Mouse (Mus musculus): ENCODE measurements around the gene Nudt17. TPM values are rescaled to one million over a fixed set of nuclear protein-coding genes. Genes with fewer than 3 reads are reported as not detected.

The Nudt17 gene
- polyA plus RNA-seq, 1 experiment from 2014 or later: 12.2 TPM

DNA sequence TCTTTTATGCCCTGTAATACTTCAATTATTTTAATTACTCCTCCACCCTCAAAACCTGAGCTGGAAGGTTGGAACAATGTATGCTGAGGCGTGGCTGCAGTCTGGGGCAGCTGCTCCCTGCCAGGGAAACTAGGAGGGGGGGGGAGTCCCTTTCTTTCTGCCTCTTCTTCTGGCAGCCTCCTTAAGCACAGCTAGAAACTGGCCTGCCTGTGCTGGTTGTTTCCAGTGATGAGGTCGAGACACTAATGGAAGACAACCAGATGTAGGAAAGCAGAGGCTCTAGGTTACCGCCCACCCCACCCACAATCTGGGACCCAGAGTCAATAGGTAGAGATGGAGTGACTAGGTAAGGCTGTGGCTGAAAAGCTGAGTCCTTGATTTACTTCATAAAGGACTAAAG, 32.7 kb downstream of the Nudt17 start:
- no peak overlapping the region for H3K4me3 ChIP-seq (ENCODE audit: low read length)
- ATAC-seq (ENCODE audit: low FRiP score, low TSS enrichment): no peak
- peaks cover 21% of the 10 kb centered on the region for H3K4me1 ChIP-seq (ENCODE audit: insufficient read depth, low read length)
- no peak overlapping the region for H3K4me2 ChIP-seq (replicated peaks; ENCODE audit: low read depth, low read length)
- 44% methylated on average over 3 of the region's 3 CpGs for WGBS
- H3K27ac ChIP-seq (ENCODE audit: low read length): peak overlapping the region; percentile 20; the same call in 1 of the 2 replicates
- H3K27me3 ChIP-seq (ENCODE audit: insufficient read depth, low read length): 0 out of 2 replicates have a peak, but pooled peaks cover 5% of the 10 kb centered on the region
- H3K9ac ChIP-seq (replicated peaks; ENCODE audit: low read length): no peak overlapping the region
- no peaks in the 10 kb centered on the region for H3K9me3 ChIP-seq (ENCODE audit: low read length)
- no peaks in the 10 kb centered on the region for H3K36me3 ChIP-seq (ENCODE audit: insufficient read depth, low read length)

DNA sequence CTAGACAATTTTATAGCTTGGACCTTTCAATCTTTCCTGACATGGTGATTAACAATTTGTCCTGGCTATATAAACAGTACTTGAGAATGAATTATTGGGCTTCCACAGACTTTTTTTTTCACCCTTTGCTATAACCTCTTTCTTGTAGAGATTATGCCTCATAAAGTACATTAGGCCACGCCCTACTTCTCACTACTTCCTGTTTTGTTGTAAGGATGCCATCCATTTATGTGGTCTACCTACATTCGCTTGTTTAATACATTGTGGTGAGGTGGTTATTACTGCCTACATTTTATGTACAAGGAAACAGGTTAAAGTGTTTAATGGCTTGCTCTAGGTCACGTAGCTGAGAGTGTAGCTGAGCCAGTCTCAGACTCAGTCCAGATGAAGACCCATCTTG, 33.2 kb downstream of the Nudt17 start:
- Histone ChIP-seq H3K27me3 (ENCODE audit: insufficient read depth, low read length) (0 out of 2 replicates have a peak, but pooled peaks cover 4% of the 10 kb centered on the region), H3K9me3 (ENCODE audit: low read length) (no peaks in the 10 kb centered on the region), H3K27ac (ENCODE audit: low read length) (peak overlapping the region; percentile 20; the same call in 1 of the 2 replicates), H3K9ac (replicated peaks; ENCODE audit: low read length) (no peak overlapping the region), H3K4me3 (ENCODE audit: low read length) (no peak overlapping the region), H3K4me1 (ENCODE audit: insufficient read depth, low read length) (peaks cover 26% of the 10 kb centered on the region), H3K4me2 (replicated peaks; ENCODE audit: low read depth, low read length) (no peak overlapping the region), H3K36me3 (ENCODE audit: insufficient read depth, low read length) (no peaks in the 10 kb centered on the region)
- ATAC-seq (ENCODE audit: low FRiP score, low TSS enrichment): no peak
- WGBS: 59% methylated on average over 3 of the region's 3 CpGs

DNA sequence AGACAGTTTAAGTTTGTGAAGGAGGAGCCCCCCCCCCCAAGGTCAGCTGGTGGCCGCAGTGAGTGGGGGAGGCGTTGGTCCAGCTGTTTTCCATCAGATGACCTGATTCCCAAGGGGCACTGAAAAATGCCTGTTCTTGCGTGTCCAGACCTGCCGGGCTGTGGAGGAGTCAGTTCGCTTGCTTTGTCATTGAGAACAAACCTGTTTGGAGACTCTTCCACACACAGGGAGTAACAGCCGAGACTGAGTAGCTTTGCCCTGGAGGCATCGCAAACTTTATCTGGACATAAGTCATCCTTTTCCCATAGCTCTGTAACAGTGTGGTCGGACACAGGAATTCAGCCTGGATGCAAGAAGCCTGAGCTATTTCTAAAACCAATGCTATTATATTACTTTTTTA, 33.9 kb downstream of the Nudt17 start:
- Histone ChIP-seq H3K9me3 (ENCODE audit: low read length) (no peaks in the 10 kb centered on the region), H3K4me1 (ENCODE audit: insufficient read depth, low read length) (peaks cover 26% of the 10 kb centered on the region), H3K27me3 (ENCODE audit: insufficient read depth, low read length) (no peaks in the 10 kb centered on the region), H3K9ac (replicated peaks; ENCODE audit: low read length) (no peak overlapping the region), H3K4me3 (ENCODE audit: low read length) (no peak overlapping the region), H3K4me2 (replicated peaks; ENCODE audit: low read depth, low read length) (peak overlapping the region; percentile 6), H3K36me3 (ENCODE audit: insufficient read depth, low read length) (no peaks in the 10 kb centered on the region), H3K27ac (ENCODE audit: low read length) (peak overlapping the region; percentile 17; the same call in 1 of the 2 replicates)
- 12% methylated on average over 8 of the region's 8 CpGs for WGBS
- peak; percentile 40 for ATAC-seq (ENCODE audit: low FRiP score, low TSS enrichment)

DNA sequence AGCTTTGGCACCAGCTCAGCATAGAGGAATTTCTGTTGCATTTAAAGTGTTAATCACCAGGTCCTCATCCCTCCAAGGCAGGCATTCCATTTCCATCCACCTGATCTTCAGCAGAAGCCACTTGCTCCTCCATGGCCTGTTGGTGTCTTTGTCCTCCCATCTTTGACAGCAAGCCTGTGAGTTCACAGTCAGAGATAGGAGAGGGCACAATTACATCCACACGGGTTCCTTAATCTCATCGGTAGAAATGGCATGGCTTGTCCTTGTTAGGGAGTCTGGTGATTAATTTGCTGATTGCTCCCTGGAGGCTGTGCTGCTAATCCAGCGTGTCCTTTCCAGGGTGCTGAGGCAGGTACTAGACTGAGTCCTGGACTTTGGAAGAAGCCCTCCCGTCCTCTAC, 34.8 kb downstream of the Nudt17 start:
- Histone ChIP-seq H3K27ac (ENCODE audit: low read length) (no peak overlapping the region), H3K9me3 (ENCODE audit: low read length) (no peaks in the 10 kb centered on the region), H3K27me3 (ENCODE audit: insufficient read depth, low read length) (no peaks in the 10 kb centered on the region), H3K4me2 (replicated peaks; ENCODE audit: low read depth, low read length) (no peak overlapping the region), H3K4me3 (ENCODE audit: low read length) (no peak overlapping the region), H3K4me1 (ENCODE audit: insufficient read depth, low read length) (peaks cover 26% of the 10 kb centered on the region), H3K36me3 (ENCODE audit: insufficient read depth, low read length) (no peaks in the 10 kb centered on the region), H3K9ac (replicated peaks; ENCODE audit: low read length) (no peak overlapping the region)
- ATAC-seq (ENCODE audit: low FRiP score, low TSS enrichment): no peak
- WGBS: 59% methylated on average over 4 of the region's 4 CpGs

DNA sequence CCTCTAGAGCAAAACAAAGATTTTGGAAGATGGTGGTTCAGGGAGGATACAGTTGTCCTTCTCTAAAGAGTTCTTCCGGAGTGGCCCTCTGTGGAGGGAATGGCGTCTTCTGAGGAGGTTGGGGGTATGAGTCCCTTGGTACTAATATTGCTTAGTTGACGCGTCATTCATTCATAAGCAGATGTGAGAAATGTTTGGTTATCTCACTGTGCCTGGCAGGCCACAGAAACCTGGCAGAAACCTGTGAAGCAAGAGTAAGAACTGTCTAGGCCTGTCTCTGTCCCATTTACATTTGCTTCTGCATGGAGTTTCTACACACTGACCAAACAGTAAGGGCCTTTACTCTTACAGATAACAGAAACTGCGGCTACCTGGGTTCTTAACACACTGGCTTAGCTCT, 36.8 kb downstream of the Nudt17 start:
- no peaks in the 10 kb centered on the region for H3K36me3 ChIP-seq (ENCODE audit: insufficient read depth, low read length)
- WGBS: 96% methylated on average over 5 of the region's 5 CpGs
- no peak overlapping the region for H3K4me3 ChIP-seq (ENCODE audit: low read length)
- no peak overlapping the region for H3K9ac ChIP-seq (replicated peaks; ENCODE audit: low read length)
- H3K4me1 ChIP-seq (ENCODE audit: insufficient read depth, low read length): peaks cover 26% of the 10 kb centered on the region
- H3K9me3 ChIP-seq (ENCODE audit: low read length): no peaks in the 10 kb centered on the region
- H3K4me2 ChIP-seq (replicated peaks; ENCODE audit: low read depth, low read length): no peak overlapping the region
- H3K27ac ChIP-seq (ENCODE audit: low read length): no peak overlapping the region
- H3K27me3 ChIP-seq (ENCODE audit: insufficient read depth, low read length): no peaks in the 10 kb centered on the region
- ATAC-seq (ENCODE audit: low FRiP score, low TSS enrichment): no peak

DNA sequence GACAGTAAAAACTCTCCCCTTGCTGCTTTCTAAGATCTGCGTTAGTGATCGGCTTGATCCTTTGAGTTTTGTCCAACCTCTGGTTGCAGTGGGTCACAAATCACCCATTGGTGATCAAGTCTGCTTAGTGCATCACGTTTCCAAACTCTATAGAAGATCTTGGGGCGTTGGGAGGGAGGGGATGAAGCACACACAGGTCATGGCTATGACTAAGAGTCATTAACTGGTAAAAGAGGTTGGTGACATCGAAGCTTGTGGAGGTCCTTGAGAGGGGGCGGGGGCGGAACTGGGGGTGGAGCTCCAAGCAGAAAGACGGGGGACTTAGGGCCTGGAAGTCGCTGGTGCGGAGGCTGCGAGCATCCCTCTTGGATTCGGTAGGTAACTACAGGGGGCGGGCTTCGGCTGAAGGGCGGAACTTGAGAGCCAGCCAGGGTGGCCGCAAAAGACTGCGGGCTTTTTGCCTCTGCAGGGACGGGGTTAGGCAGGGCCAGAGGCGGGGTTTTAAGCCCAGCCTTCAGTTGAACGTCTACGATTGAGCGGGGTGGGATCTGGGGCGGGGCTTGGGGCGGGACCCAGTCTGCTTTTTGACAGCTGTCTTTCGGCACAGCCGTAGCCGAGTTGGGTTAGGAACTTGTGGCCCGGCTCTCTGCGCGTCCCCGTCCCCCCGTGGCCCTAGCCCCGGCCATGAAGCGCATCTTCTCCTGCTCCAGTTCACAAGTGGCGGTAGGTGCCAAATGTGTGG, 38.5 kb downstream of the Nudt17 start, which contains the start of gene Ankrd35:
Gene Ankrd35, plus strand, starts transcription at position 405 of the 742 bp plus-strand sequence.
- WGBS: 2% methylated on average over 35 of the region's 35 CpGs
- peak within 1 kb of the TSS; percentile 78 for H3K4me2 ChIP-seq (replicated peaks; ENCODE audit: low read depth, low read length)
- H3K4me3 ChIP-seq (ENCODE audit: low read length): peak within 1 kb of the TSS; percentile 43
- 0 out of 2 replicates have a peak within 1 kb of the TSS, but pooled peaks have one; percentile 18 for H3K9ac ChIP-seq (replicated peaks; ENCODE audit: low read length)
- H3K4me1 ChIP-seq (ENCODE audit: insufficient read depth, low read length): peaks cover 18% of the 10 kb centered on the region
- H3K27me3 ChIP-seq (ENCODE audit: insufficient read depth, low read length): no peaks in the 10 kb centered on the region
- ATAC-seq (ENCODE audit: low FRiP score, low TSS enrichment): peak; percentile 96
- 0 out of 2 replicates have a peak within 1 kb of the TSS, but pooled peaks have one; percentile 7 for H3K27ac ChIP-seq (ENCODE audit: low read length)
- no peaks in the 10 kb centered on the region for H3K36me3 ChIP-seq (ENCODE audit: insufficient read depth, low read length)
- no peaks in the 10 kb centered on the region for H3K9me3 ChIP-seq (ENCODE audit: low read length)

DNA sequence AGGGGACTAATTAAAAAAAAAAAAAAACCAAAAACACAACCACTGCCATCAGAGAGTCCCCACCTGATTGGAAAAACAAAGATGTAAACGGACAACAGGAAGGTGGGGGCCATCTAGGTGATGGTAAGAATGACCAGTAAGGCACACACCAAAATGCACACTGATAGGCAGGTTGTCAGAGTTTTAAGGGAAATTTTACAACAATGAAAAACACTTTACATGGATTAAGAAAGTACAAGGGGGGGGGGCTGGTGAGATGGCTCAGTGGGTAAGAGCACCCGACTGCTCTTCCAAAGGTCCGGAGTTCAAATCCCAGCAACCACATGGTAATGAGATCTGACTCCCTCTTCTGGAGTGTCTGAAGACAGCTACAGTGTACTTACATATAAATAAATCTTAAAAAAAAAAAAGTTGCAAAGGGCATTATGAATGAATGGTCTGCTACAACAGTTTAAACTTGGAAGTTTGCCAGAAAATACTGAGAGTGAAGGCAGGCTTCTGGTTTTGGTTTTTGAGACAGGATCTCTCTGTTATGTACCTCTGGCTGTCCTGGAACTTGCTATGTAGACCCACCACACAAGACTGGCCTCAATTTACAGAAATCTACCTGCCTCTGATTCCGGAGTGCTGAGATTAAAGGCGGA, 39.8 kb downstream of the Nudt17 start:
- Histone ChIP-seq H3K9me3 (ENCODE audit: low read length) (no peaks in the 10 kb centered on the region), H3K4me1 (ENCODE audit: insufficient read depth, low read length) (peaks cover 16% of the 10 kb centered on the region), H3K4me2 (replicated peaks; ENCODE audit: low read depth, low read length) (no peak overlapping the region), H3K4me3 (ENCODE audit: low read length) (no peak overlapping the region), H3K36me3 (ENCODE audit: insufficient read depth, low read length) (no peaks in the 10 kb centered on the region), H3K27me3 (ENCODE audit: insufficient read depth, low read length) (no peaks in the 10 kb centered on the region), H3K9ac (replicated peaks; ENCODE audit: low read length) (no peak overlapping the region), H3K27ac (ENCODE audit: low read length) (no peak overlapping the region)
- 90% methylated on average over 5 of the region's 5 CpGs for WGBS
- ATAC-seq (ENCODE audit: low FRiP score, low TSS enrichment): no peak

DNA sequence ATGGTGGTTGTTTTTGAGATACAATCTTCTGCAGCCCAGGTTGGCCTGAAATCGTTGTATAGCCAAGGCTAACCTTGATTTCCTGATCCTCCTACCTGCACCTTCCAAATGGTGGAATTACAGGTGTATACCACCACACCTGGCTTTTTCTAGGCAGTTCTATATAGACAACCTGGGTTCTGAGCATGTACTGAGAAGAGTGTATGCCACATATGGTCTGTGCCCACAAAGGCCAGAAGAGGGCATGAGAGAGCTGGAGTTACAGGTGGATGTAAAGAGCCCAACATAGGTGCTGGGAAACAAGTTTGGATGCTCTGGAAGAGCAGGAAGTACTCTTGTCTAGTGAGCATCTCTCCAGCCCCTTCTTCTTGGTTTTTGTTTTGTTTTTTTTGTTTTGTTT, 41.0 kb downstream of the Nudt17 start:
- Histone ChIP-seq H3K9me3 (ENCODE audit: low read length) (no peaks in the 10 kb centered on the region), H3K27me3 (ENCODE audit: insufficient read depth, low read length) (no peaks in the 10 kb centered on the region), H3K4me2 (replicated peaks; ENCODE audit: low read depth, low read length) (no peak overlapping the region), H3K4me3 (ENCODE audit: low read length) (no peak overlapping the region), H3K9ac (replicated peaks; ENCODE audit: low read length) (no peak overlapping the region), H3K4me1 (ENCODE audit: insufficient read depth, low read length) (peaks cover 23% of the 10 kb centered on the region), H3K27ac (ENCODE audit: low read length) (no peak overlapping the region), H3K36me3 (ENCODE audit: insufficient read depth, low read length) (no peaks in the 10 kb centered on the region)
- 47% methylated on average over 1 of the region's 1 CpGs for WGBS
- ATAC-seq (ENCODE audit: low FRiP score, low TSS enrichment): no peak

DNA sequence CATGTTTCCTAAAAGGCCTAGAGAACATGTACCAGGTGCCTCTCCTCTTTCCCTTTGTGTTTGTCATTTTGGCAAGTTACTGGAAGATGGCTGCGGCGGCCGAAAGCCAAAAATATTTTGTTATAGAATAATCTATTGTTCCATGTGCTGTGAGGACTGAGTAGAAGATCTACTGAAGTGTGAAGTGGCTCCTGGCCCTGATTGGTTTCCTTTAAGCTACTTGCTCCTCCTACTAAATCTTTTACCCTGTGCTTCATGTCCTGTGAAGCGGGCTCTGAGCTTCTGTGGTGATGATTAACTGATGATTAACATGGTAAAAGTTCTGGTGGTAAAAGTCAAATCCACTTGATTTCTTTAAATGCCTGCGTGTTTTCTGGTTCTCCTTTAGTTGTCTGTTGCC, 41.4 kb downstream of the Nudt17 start:
- 83% methylated on average over 5 of the region's 5 CpGs for WGBS

More for the DNA sequence above, 41.4 kb downstream of the Nudt17 start:
- Histone ChIP-seq H3K27me3 (ENCODE audit: insufficient read depth, low read length) (no peaks in the 10 kb centered on the region), H3K4me1 (ENCODE audit: insufficient read depth, low read length) (peaks cover 23% of the 10 kb centered on the region), H3K9ac (replicated peaks; ENCODE audit: low read length) (no peak overlapping the region), H3K4me3 (ENCODE audit: low read length) (no peak overlapping the region), H3K36me3 (ENCODE audit: insufficient read depth, low read length) (no peaks in the 10 kb centered on the region), H3K27ac (ENCODE audit: low read length) (no peak overlapping the region), H3K9me3 (ENCODE audit: low read length) (no peaks in the 10 kb centered on the region), H3K4me2 (replicated peaks; ENCODE audit: low read depth, low read length) (no peak overlapping the region)
- ATAC-seq (ENCODE audit: low FRiP score, low TSS enrichment): no peak

All from kidney, embryonic 16.5 days (tissue).